Mouse (Mus musculus) frontal cortex, adult 2 months (tissue): Measurements from ENCODE around the gene Capn5. TPM values are rescaled to one million over a fixed set of nuclear protein-coding genes. Genes with fewer than 3 reads are reported as not detected.

Experiments used
- DNase-seq, 2 experiments: peaks; one replicate each; pipeline ENCODE4 v3.0.0; 2022; ENCODE audit warnings: low spot score in 1 of 2; ENCODE audit errors: extremely low spot score in 1 of 2
- polyA plus RNA-seq: library from polyadenylated mRNA; depleted of rRNA; stranded (reverse); fragments of >200 nt; gene quantifications from 2 replicates; pipeline ENCODE4 v1.2.3, GENCODE M21; 2012

Capn5 gene
- polyA plus RNA-seq, 1 experiment, result 29.4 TPM

- DNase-seq, result no peak
Observed at GRCm38 (mm10) chr7:98150525-98150924, 27.5 kb downstream of the Capn5 start.

GRCm38 (mm10) chr7:98149802-98150201 lies 28.3 kb downstream of the Capn5 start:
- DNase-seq, result no peak

GRCm38 (mm10) chr7:98148721-98149407 lies 29.2 kb downstream of the Capn5 start:
- no peak for DNase-seq

GRCm38 (mm10) chr7:98147766-98148165 lies 30.3 kb downstream of the Capn5 start:
- DNase-seq, result no peak

- DNase-seq, result peak in 1 of 2 experiments; percentile 31
Observed at GRCm38 (mm10) chr7:98146447-98146845, 31.6 kb downstream of the Capn5 start.

- peak; percentile 28 to 45 for DNase-seq
Observed at GRCm38 (mm10) chr7:98145842-98146446, 32.1 kb downstream of the Capn5 start.

GRCm38 (mm10) chr7:98145402-98145801 lies 32.7 kb downstream of the Capn5 start, which contains the start of gene Omp:
Omp (minus strand) TSS chr7:98145502.
- DNase-seq, result no peak

GRCm38 (mm10) chr7:98142648-98143047 lies 35.4 kb downstream of the Capn5 start:
- DNase-seq, result no peak

GRCm38 (mm10) chr7:98142247-98142646 lies 35.8 kb downstream of the Capn5 start:
- no peak for DNase-seq

- no peak for DNase-seq
Observed at GRCm38 (mm10) chr7:98141206-98141605, 36.9 kb downstream of the Capn5 start.

GRCm38 (mm10) chr7:98140597-98140996 lies 37.5 kb downstream of the Capn5 start:
- no peak for DNase-seq

GRCm38 (mm10) chr7:98139216-98139615 lies 38.9 kb downstream of the Capn5 start:
- no peak for DNase-seq

- no peak for DNase-seq
Observed at GRCm38 (mm10) chr7:98137995-98138394, 40.1 kb downstream of the Capn5 start.

- DNase-seq, result no peak
Observed at GRCm38 (mm10) chr7:98137583-98137982, 40.5 kb downstream of the Capn5 start.

- DNase-seq, result no peak
Observed at GRCm38 (mm10) chr7:98131751-98132150, 46.3 kb downstream of the Capn5 start.

GRCm38 (mm10) chr7:98125473-98125872 lies 52.6 kb downstream of the Capn5 start:
- DNase-seq, result no peak

GRCm38 (mm10) chr7:98124701-98125100 lies 53.4 kb downstream of the Capn5 start:
- no peak for DNase-seq

GRCm38 (mm10) chr7:98121673-98122072 lies 56.4 kb downstream of the Capn5 start:
- DNase-seq, result no peak

- DNase-seq, result no peak
Observed at GRCm38 (mm10) chr7:98121241-98121640, 56.8 kb downstream of the Capn5 start.

GRCm38 (mm10) chr7:98120325-98120724 lies 57.7 kb downstream of the Capn5 start:
- DNase-seq, result peak in 1 of 2 experiments; percentile 84

- no peak for DNase-seq
Observed at GRCm38 (mm10) chr7:98119961-98120232, 58.2 kb downstream of the Capn5 start.

GRCm38 (mm10) chr7:98119179-98119960 lies 58.7 kb downstream of the Capn5 start, which contains the start of gene Myo7a:
Myo7a (minus strand) TSS chr7:98119524.
- no peak for DNase-seq
